Mouse (Mus musculus) 416B (cell line): ENCODE measurements around the gene Flcn.
A peak's percentile ranks its signal among the peaks of the same experiment; 100 is the strongest.

ENCODE experiments used
- DNase-seq: peaks from one replicate; pipeline ENCODE4 v3.0.0; 2011; ENCODE audit warnings: low read depth

Flcn gene

GRCm38 (mm10) chr11:59805256-59805655 is 4.6 kb downstream of the Flcn start:
- no peak for DNase-seq

- DNase-seq, result no peak
Measured at GRCm38 (mm10) chr11:59804409-59805110, 5.3 kb downstream of the Flcn start.

DNA sequence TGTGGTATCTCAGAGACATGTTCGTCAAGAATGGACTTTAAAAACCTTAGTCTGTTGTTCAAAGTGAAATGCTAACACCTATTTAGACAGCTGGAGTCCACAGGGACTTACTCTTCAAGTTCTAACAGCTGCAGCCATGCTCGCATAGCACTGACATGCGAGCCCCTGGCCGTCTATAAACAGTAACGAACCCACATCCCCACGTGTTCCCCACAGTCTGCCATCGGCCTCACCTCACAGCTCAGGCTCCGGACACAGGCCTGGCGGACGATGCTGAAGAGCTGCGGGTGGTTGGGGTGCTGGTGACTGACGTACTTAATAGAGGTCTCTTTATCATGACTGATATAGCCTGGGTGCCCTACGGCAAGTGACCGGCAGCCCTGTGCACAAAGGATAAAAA is 6.3 kb downstream of the Flcn start:
- no peak for DNase-seq

DNA sequence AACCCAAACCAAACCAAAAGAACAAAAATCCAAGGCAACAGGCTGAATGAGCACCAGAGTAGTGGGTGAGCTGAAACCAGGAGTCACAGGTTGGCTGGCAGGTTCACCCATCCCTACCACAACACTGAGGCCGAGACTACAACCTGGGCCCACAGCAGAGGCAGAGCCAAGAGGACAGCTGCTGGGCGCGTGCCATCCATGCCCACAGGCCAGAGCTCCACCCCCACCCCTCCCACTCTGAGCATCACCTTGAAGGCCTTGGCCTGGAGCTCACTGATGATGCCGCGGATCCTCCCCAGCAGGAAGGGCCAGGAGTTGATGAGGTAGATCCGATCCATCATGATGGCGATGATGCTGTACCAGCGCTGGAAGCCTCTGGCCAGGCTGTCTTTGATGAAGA is 7.9 kb downstream of the Flcn start:
- DNase-seq, result no peak

DNA sequence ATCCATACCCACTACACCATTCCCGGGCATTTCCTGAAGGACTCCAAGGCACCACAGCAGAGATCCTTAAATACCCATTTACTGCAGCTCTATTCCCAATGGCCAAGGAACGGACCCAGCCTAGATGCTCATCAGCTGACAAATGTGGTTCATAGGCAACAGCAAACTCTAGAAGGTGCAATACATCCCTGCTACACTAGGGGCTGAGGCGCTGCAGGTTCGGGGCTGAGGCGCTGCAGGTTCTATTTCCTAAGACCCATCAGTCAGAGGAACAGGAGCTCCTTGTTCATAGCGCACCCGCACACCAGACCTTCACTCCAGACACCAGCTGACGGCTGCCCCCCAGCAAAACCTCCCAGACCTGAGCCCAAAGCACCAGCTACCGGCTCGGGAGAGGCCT is 9.4 kb downstream of the Flcn start:
- peak; percentile 14 for DNase-seq

DNA sequence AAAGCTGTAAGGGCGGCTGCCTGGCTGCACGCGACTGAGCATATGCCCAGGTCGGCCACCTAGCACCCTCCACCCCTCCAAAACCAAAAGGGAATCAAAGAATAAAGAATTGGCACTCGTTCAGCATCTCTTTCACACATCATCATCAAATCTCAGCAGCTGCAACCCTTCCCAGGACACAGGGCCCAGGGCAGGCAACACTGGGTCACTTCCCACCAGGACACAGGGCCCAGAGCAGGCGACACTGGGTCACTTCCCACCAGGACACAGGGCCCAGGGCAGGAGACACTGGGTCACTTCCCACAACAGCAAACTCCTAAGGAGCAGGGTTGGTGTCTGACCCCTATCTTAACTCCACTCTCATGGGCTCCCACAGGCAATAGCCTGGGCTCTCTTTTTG is 16.4 kb downstream of the Flcn start:
- DNase-seq, result no peak

- DNase-seq, result no peak
Measured at GRCm38 (mm10) chr11:59789311-59789710, 20.5 kb downstream of the Flcn start.

GRCm38 (mm10) chr11:59787199-59787781 is 22.5 kb downstream of the Flcn start, which contains the start of gene Pld6:
Pld6 (minus strand) TSS chr11:59787645.
- no peak for DNase-seq

DNA sequence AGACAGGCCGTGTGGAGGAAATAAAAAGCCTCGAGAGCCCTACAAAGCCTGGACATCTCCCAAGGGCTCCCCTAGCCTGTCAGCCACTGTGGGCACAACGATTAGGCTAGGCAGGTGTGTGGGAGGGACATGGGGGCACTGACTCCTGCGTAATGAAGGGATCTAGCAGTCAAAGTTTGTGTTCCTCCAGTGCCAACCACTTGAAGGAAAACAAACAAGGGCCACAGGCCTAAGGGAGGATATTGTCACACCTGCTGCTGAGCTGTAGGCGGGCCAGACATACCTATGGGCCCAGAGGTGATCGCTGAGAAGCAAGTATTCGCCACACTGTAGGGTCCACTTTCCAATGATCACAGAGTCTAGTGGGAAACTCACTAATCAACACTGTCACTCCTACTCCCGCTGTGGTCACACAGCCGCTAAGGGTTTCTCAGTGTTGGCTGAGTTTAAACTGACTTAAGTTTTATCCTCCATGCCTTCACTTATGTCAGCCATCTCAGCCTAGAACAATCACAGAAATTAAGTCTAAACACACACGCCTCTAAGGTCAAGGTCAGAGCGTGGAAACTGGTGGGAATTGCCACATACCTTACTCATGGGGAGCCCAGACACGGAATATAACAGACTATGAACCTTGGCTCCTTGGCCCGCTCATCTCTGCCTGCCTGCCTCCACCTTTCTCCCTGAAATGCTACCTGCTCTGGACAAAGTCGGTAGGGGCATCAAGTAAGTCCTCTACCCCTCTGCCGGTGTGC is 23.2 kb downstream of the Flcn start:
- DNase-seq, result no peak

GRCm38 (mm10) chr11:59783591-59783990 is 26.2 kb downstream of the Flcn start:
- no peak for DNase-seq

DNA sequence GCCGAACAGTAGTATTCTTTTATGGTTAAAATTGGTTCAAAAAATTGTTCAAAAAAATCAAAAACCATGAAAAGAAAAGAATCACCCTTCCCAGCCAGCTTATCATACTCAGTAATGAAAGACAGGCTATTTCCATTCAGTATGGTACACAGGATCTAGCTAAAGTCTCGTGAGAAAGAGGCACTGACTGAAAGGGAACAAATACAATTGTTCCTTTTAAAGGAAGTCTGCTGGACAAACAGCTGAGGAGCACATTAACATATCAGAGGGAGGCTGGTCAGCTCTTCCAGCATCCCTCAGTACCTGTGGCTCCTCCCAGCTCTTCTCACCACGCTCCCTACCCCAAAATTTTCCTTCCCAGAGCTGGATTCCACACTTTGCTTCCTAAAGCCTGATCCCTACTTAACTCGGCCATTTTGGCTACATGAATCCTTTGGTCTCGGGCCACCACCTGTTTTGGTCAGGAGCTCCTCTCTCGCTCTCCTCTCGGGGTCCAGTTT is 27.7 kb downstream of the Flcn start:
- DNase-seq, result no peak

DNA sequence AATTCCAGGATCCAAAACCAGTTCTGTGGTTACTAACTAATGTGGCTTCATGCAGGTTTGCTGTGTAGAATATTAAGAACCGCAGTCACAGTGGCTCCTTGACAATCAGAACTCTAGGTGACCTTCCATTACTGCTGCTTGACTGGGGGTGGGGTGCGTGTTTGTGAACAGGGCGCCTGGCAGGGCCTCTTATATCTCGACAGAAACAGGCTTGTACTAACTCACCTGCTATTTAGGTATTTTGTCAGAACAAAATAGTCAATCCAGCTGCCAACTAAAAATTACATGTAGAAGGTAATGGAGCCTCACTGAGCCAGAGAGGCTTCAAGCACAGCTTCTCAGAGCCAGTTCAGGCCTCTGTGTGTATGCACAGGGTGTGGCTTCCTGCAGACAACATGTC is 29.6 kb downstream of the Flcn start:
- DNase-seq, result no peak

GRCm38 (mm10) chr11:59779406-59779805 is 30.4 kb downstream of the Flcn start:
- DNase-seq, result no peak

GRCm38 (mm10) chr11:59778874-59779223 is 31.0 kb downstream of the Flcn start:
- DNase-seq, result no peak

DNA sequence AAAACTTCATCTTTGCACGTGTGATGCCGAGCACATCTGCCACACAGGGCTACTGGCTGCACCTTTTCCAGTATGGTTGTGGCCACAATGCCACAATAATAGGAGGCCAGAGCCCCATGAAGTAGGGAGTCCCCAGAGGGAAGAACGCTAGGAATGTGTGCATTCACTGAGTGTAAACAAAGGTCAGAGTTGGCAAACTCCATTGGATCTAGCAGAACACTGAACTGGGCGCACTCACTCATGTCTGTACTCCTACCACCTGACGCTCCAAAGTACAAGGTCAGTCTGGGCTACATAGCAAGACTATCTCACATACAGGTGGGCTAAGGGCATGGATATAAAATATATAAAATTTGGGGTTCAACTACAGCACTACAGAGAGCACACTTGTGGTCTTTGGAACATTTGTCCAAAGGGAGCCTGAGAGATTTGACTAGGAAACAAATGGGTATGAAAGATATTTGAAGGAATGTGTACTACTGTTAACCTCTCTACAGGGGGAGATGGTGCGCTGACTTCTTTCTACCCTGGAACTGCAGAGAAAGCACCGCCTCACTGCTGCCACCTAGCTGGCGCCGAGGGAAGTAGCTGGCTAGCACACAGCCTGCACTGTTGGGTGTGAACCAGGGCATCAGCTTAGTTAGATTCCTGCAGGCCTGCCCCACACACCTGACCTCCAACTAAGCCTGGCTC is 31.5 kb downstream of the Flcn start:
- DNase-seq, result peak; percentile 85

DNA sequence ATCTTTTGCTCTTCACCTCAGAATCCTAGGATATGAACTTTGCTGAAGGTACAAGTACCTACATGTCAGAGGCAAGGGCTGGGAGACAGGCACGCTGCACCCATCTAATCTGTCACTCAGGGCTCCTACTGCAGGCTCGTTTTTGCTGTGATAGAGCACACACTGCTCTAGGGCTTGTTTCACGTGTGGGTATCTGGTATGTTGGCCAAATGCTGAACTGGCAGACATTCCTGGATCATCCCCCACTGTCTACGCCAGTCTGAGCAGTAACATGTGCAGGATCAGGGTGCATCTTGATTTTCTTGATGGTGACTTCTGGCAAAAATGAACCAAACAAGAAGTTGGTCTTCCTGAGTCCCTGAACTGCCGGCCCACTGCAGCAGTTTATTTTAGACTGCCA is 32.6 kb downstream of the Flcn start:
- no peak for DNase-seq

GRCm38 (mm10) chr11:59775435-59776148 is 34.2 kb downstream of the Flcn start:
- no peak for DNase-seq

- DNase-seq, result no peak
Measured at GRCm38 (mm10) chr11:59774522-59774921, 35.3 kb downstream of the Flcn start.

DNA sequence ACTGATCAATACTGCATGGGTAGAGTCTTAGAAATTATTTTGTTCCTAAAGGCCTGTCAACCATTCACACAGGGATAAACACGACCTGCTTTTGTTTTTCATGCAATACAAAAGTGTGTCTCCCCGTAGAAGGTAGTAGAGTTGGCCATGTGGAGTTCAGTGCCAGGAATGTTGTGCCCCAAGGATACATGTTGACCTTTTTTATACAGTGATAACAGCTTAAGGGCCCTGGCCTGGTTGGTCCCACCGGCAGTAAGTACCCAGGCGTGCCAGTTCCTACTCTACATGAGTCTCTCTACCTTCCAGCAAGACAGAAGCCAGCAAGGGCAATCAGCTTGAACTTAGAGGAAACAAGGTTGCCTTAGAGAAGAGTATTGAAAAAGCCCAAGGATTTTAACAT is 36.9 kb downstream of the Flcn start:
- DNase-seq, result no peak

GRCm38 (mm10) chr11:59772291-59772690 is 37.5 kb downstream of the Flcn start:
- DNase-seq, result no peak

- peak; percentile 58 for DNase-seq
Measured at GRCm38 (mm10) chr11:59770753-59771152, 39.1 kb downstream of the Flcn start.

DNA sequence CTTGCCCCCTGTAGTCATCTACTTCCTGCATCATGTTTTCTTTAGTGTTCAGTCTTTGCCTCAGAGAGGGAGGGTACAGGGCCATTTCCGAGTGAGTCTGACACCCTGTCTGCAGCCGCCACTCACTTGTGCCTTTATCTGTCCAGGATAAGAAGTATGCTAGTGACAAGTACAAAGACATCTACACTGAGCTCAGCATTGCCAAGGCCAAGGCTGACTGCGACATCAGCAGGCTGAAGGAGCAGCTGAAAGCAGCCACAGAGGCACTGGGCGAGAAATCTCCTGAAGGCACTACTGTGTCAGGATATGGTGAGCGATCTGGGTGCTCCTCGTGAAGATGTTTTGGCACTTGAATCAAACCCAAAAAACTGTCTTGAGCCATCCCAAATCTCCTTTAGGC is 40.1 kb downstream of the Flcn start:
- no peak for DNase-seq
